Mouse (Mus musculus) small intestine, adult 2 months (tissue): Measurements from ENCODE around the gene Bst1.

Experiments
- CTCF ChIP-seq: fragments of 200-500 bp; IDR thresholded peaks from 2 replicates; pipeline ENCODE4 v1.5.1; 2012; ENCODE audit warnings: low read depth, mild to moderate bottlenecking, control low read depth, inconsistent platforms, low read length, moderate library complexity, mixed read lengths; ENCODE audit not compliant: insufficient replicate concordance, insufficient read length; ENCODE audit errors: extremely low read depth
- POLR2A ChIP-seq: fragments of 200-500 bp; IDR thresholded peaks from 2 replicates; pipeline ENCODE4 v1.6.1; 2012; ENCODE audit warnings: low read depth, mild to moderate bottlenecking, control low read depth, inconsistent platforms, low read length, moderate library complexity

DNA sequence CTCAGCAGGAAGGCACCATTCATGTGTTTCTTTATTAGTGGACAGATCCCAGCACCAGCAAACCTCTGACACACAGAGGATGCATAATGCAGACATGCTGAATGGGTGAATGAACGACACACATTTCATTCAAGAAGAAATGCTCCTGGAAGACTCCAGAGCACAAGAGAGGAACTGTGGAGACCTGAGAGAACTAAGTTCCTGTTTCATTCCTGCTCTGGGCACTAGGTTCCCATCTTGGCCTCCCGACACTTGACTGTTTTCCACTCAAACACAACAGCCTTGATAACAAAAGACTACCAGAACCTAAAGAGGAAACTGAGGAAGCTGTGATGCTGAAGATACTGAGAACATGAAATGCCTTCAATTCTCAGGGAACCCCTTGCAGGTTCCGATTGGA lies 29.6 kb downstream of the Bst1 start:
- no peak for TF ChIP-seq CTCF
- no peak for TF ChIP-seq POLR2A
